Mouse (Mus musculus) liver, adult 2 months (tissue): ENCODE data around the gene Atn1.

Experiments
- CTCF ChIP-seq: fragments of 200-500 bp; IDR thresholded peaks from 2 replicates; pipeline ENCODE4 v1.5.1; 2011; ENCODE audit warnings: low read depth, low read length, control low read depth
- POLR2A ChIP-seq: fragments of 200-500 bp; IDR thresholded peaks from 2 replicates; pipeline ENCODE4 v1.6.1; 2011; ENCODE audit warnings: low read length, control low read depth; ENCODE audit not compliant: insufficient read depth; ENCODE audit errors: extremely low read depth

- TF ChIP-seq CTCF (peak; percentile 81), POLR2A (0 out of 2 replicates have a peak, but pooled peaks have one; percentile 31)
Observed at GRCm38 (mm10) chr6:124745490-124746295, 10.6 kb downstream of the Atn1 start.
